Comparison of ENCODE assay signal across 9 mouse cellular contexts in the genomic region with DNA sequence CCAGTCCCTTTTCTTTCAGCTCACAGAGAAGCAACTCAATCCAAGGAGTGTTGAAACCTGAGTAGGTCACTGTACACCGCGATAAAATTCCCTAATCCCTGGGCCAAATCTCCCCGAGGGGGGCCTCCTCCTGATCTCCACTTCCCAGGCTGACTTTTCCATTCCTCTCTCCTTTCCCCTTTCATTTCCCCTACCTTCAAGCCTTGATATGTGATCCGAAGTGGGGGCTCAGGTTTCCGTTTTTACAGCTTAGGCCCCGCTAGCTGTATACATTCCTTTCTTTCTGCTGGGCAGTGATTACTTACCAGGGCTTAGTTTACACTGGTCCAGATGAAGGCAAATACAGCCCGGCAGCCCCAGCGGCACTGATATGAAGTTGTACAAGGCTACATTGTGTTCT. TPM values are rescaled to one million over a fixed set of nuclear protein-coding genes. Genes with fewer than 3 reads are reported as not detected.
DNase-seq lines count a peak whose midpoint lies in the region; ATAC-seq lines count a peak whose summit lies in the region.
"Had no signal": no experiment of that assay in that cellular context is flagged by ENCODE, and none has a peak within 500 bp of the region (broad histone marks: within the 10 kb centered on the region; RNA-seq: fewer than 3 reads in every experiment).

No protein-coding gene starts in this region.

- peaks cover 51% of the 10 kb centered on the region for H3K4me1 ChIP-seq in hindbrain, embryonic 15.5 days (replicated peaks)
- H3K4me1 ChIP-seq in neural tube, embryonic 13.5 days (replicated peaks) = peaks cover 65% of the 10 kb centered on the region

- peak; percentile 39 to 62 for DNase-seq in heart, adult 18-20 months
- no peak for DNase-seq in heart, postnatal 4 days
- DNase-seq in fat pad, adult 2 months (ENCODE audit: extremely low read depth, low read depth, low spot score) = peak; percentile 10
- DNase-seq in thymus, postnatal 36 days = no peak
- DNase-seq in spleen, adult 12 weeks (ENCODE audit: low spot score) = no peak
- DNase-seq: liver, postnatal 0 days had no signal

- H3K36me3 ChIP-seq in hindbrain, embryonic 15.5 days = no peaks in the 10 kb centered on the region
- H3K36me3 ChIP-seq in neural tube, embryonic 13.5 days = no peaks in the 10 kb centered on the region; the same call in 1 of the 2 replicates

- H3K9me3 ChIP-seq in hindbrain, embryonic 15.5 days = no peaks in the 10 kb centered on the region
- peaks cover 4% of the 10 kb centered on the region; the same call in 1 of the 2 replicates for H3K9me3 ChIP-seq in neural tube, embryonic 13.5 days

- WGBS in hindbrain, embryonic 15.5 days = 8% methylated on average over 8 of the region's 8 CpGs
- WGBS in neural tube, embryonic 13.5 days = 5% methylated on average over 8 of the region's 8 CpGs

- H3K4me3 ChIP-seq in hindbrain, embryonic 15.5 days = peak overlapping the region; percentile 98
- H3K4me3 ChIP-seq in neural tube, embryonic 13.5 days = peak overlapping the region; percentile 88

- no peak for ATAC-seq in hindbrain, embryonic 15.5 days (ENCODE audit: low FRiP score, low read depth)
- no peak for ATAC-seq in neural tube, embryonic 13.5 days (ENCODE audit: low read depth)
- ATAC-seq in erythroid progenitor cell, adult 5-6 weeks (replicated peaks; ENCODE audit: low FRiP score, poor library complexity, severe bottlenecking) = no peak
- ATAC-seq: liver, postnatal 0 days had no signal

- H3K9ac ChIP-seq in hindbrain, embryonic 15.5 days = peak overlapping the region; percentile 28
- H3K9ac ChIP-seq in neural tube, embryonic 13.5 days = peak overlapping the region; percentile 68
- H3K9ac ChIP-seq: liver, postnatal 0 days had no signal

- no peaks in the 10 kb centered on the region for H3K27me3 ChIP-seq in hindbrain, embryonic 15.5 days
- H3K27me3 ChIP-seq in neural tube, embryonic 13.5 days = peaks cover 7% of the 10 kb centered on the region; the same call in 1 of the 2 replicates

- H3K4me2 ChIP-seq in hindbrain, embryonic 15.5 days = peak overlapping the region; percentile 90
- H3K4me2 ChIP-seq in neural tube, embryonic 13.5 days = peak overlapping the region; percentile 88

- H3K27ac ChIP-seq in hindbrain, embryonic 15.5 days (replicated peaks) = no peak overlapping the region
- H3K27ac ChIP-seq in neural tube, embryonic 13.5 days (replicated peaks) = no peak overlapping the region

RNA-seq across cellular contexts. Expression of a gene that starts 3.2 kb away (rescaled TPM):
- 10 to 100 TPM; 12.3 to 15.4 TPM for total RNA-seq in heart, adult 18-20 months (2021)
- 10 to 100 TPM; 12.2 to 13.0 TPM for total RNA-seq in heart, postnatal 4 days (2021)
- polyA plus RNA-seq in hindbrain, embryonic 15.5 days (2015; fragmentation: Nextera tagmentation; extraction: Ambion mirVana) = 13.2 and 13.3 TPM in 2 replicates
- polyA plus RNA-seq in neural tube, embryonic 13.5 days (2015; fragmentation: Nextera tagmentation; extraction: Ambion mirVana) = 8.3 and 10.2 TPM in 2 replicates
- not detected in 2 replicates for total RNA-seq in erythroid progenitor cell, adult 5-6 weeks (2015; ENCODE audit: low replicate concordance)
- not detected in 2 replicates for total RNA-seq in erythroid progenitor cell, adult 5-6 weeks (2017; ENCODE audit: low replicate concordance)

RNA-seq across cellular contexts. Expression of a gene that starts 3.4 kb away (rescaled TPM):
- 1 to 10 TPM; 2.9 to 3.8 TPM for total RNA-seq in heart, adult 18-20 months (2021)
- 1 to 10 TPM; 1.0 to 1.1 TPM for total RNA-seq in heart, postnatal 4 days (2021)
- 2.3 TPM in 2 replicates for polyA plus RNA-seq in hindbrain, embryonic 15.5 days (2015; fragmentation: Nextera tagmentation; extraction: Ambion mirVana)
- 1.9 TPM in 2 replicates for polyA plus RNA-seq in neural tube, embryonic 13.5 days (2015; fragmentation: Nextera tagmentation; extraction: Ambion mirVana)
- total RNA-seq in erythroid progenitor cell, adult 5-6 weeks (2015; ENCODE audit: low replicate concordance) = not detected in 2 replicates
- not detected in 2 replicates for total RNA-seq in erythroid progenitor cell, adult 5-6 weeks (2017; ENCODE audit: low replicate concordance)
- polyA plus RNA-seq: liver, postnatal 0 days had no signal

RNA-seq across cellular contexts. Expression of a gene that starts 50.2 kb away (rescaled TPM):
- total RNA-seq in heart, adult 18-20 months (2021) = 10 to 100 TPM; 35.0 to 35.9 TPM
- total RNA-seq in heart, postnatal 4 days (2021) = 10 to 100 TPM; 20.5 to 21.6 TPM
- polyA plus RNA-seq in hindbrain, embryonic 15.5 days (2015; fragmentation: Nextera tagmentation; extraction: Ambion mirVana) = 16.6 and 17.0 TPM in 2 replicates
- polyA plus RNA-seq in neural tube, embryonic 13.5 days (2015; fragmentation: Nextera tagmentation; extraction: Ambion mirVana) = 14.0 and 14.6 TPM in 2 replicates
- 0.72 TPM in 1 of 2 replicates, not detected in the other for total RNA-seq in erythroid progenitor cell, adult 5-6 weeks (2015; ENCODE audit: low replicate concordance)
- 1.7 and 6.1 TPM in 2 replicates for total RNA-seq in erythroid progenitor cell, adult 5-6 weeks (2017; ENCODE audit: low replicate concordance)

Comparison
In these comparisons a context has a peak if more than half of its experiments do, and no peak if none do; other contexts are left out.
1. DNase-seq: peak in heart, adult 18-20 months (2 of 2) and fat pad, adult 2 months (single experiment); none in heart, postnatal 4 days (single experiment), thymus, postnatal 36 days (0 of 2) and spleen, adult 12 weeks (single experiment).
2. RNA of a gene that starts 3.2 kb away (total RNA-seq): 12.3 to 15.4 TPM in heart, adult 18-20 months and 12.2 to 13.0 TPM in heart, postnatal 4 days; not detected in erythroid progenitor cell, adult 5-6 weeks; every median in the first group is over 10 times any median in the second.